Mouse (Mus musculus): ENCODE data around the gene Mob1b. TPM values are rescaled to one million over a fixed set of nuclear protein-coding genes. Genes with fewer than 3 reads are reported as not detected.

Mob1b gene
- total RNA-seq (2012; rRNA removed) = 7.0 and 7.6 TPM in 2 replicates
- 11.9 and 13.0 TPM in 2 replicates for total RNA-seq (2014; rRNA removed)
- polyA plus RNA-seq (2012; ENCODE audit: insufficient read length, low read depth) = 9.0 and 10.5 TPM in 2 replicates

DNA sequence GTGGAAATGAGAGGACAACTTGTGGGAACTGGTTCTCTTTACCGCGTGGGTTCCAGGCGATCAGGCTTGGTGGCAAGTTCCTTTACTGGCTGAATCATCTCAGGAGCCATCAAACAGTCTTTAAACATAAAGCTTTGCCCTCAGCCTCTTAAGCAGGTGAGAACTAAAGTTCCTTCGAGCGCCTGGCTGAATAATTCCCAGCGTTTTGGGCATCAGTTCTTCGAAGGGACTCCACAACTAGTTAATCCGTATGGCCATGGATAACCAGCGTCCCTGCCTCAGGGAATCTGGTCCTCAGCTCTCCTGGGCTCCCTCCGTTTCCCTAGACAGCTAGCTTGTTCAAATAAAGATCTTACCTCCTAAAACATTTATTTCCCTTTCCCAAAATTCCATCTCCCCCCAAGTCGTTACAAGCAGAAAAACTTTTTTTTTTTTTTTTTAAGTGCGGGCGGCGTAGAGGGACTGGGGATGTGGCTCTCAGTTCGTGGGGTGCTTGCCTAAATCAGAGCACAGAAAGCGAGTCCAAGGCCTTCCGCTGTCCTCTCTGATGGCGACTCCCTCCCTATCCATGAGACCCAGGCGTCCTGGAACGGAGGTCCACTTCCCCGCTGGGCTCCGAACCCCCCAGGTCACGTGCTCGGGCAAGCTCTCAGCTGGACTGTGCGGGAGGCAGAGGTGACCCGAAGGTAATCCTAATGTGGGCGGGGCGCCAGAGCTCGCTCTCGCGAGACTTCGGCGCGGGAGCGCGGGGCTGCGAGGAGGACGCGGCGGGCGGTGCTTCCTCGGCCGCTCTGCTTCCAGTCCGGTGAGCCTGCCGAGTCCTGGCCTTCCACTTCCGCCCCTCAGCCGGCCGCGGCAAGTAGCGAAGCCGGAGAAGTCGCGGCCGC is at the start of gene Mob1b:
TSS of gene Mob1b (plus strand) at position 740 of the 887 bp plus-strand sequence.
- Histone ChIP-seq H3K27me3 (replicated peaks) (no peaks in the 10 kb centered on the region), H3K4me2 (ENCODE audit: insufficient read depth, low read depth, poor library complexity, severe bottlenecking) (peak within 1 kb of the TSS; percentile 72), H3K4me3 (replicated peaks in 1 of 3; ENCODE audit: low read depth in 2 of 3, low read length in 2 of 3, poor library complexity in 1 of 3) (peak within 1 kb of the TSS; percentile 76 to 100 (median 99)), H3K9ac (ENCODE audit: insufficient read depth, low read depth) (peak within 1 kb of the TSS; percentile 99), H3K79me2 (replicated peaks; ENCODE audit: control insufficient read depth, extremely low read depth, insufficient read depth, poor library complexity, severe bottlenecking) (peaks cover 27% of the 10 kb centered on the region), H3K9me3 (replicated peaks; ENCODE audit: low read length) (no peaks in the 10 kb centered on the region), H3K36me3 (replicated peaks in 1 of 2; ENCODE audit: control insufficient read depth in 1 of 2, insufficient read depth in 1 of 2, low read length in 1 of 2) (peaks cover 0 to 10% of the 10 kb centered on the region in 2 experiments), H3K27ac (ENCODE audit: insufficient read depth, low read depth) (peak within 1 kb of the TSS; percentile 41; the same call in 1 of the 2 replicates), H3K4me1 (ENCODE audit: control insufficient read depth in 1 of 2, insufficient read depth in 2 of 2) (peaks cover 15 to 51% of the 10 kb centered on the region in 2 experiments)
- TF ChIP-seq GABPA (IDR thresholded peaks at IDR 0.05; ENCODE audit: insufficient replicate concordance, low read depth, low read length) = no peak
- TF ChIP-seq TBP (conservative IDR thresholded peaks at IDR 0.05; ENCODE audit: low read depth, low read length) = peak; percentile 92
- TF ChIP-seq BHLHE40 (IDR thresholded peaks at IDR 0.05; ENCODE audit: low read depth, low read length) = peak; percentile 96
- peak; percentile 80 for TF ChIP-seq ZNF384 (IDR thresholded peaks at IDR 0.05; ENCODE audit: low read depth, low read length)
- peak; percentile 87 for TF ChIP-seq MXI1 (IDR thresholded peaks at IDR 0.05; ENCODE audit: low read depth, low read length)
- TF ChIP-seq POLR2AphosphoS2 (IDR thresholded peaks at IDR 0.05; ENCODE audit: low read depth, low read length) = 0 out of 2 replicates have a peak, but pooled peaks have one; percentile 81
- TF ChIP-seq HCFC1 (IDR thresholded peaks at IDR 0.05; ENCODE audit: low read depth, low read length) = peak; percentile 71
- no peak for TF ChIP-seq JUN (IDR thresholded peaks at IDR 0.05; ENCODE audit: insufficient read depth, low read depth, low read length)
- TF ChIP-seq RAD21 (IDR thresholded peaks at IDR 0.05; ENCODE audit: low read depth, low read length) = no peak
- peak; percentile 51 for TF ChIP-seq SIN3A (IDR thresholded peaks at IDR 0.05; ENCODE audit: low read length)
- TF ChIP-seq MAZ (IDR thresholded peaks at IDR 0.05; ENCODE audit: low read depth, low read length) = no peak
- TF ChIP-seq ELF1 (IDR thresholded peaks at IDR 0.05; ENCODE audit: low read depth, low read length) = peak; percentile 85
- TF ChIP-seq RCOR1 (conservative IDR thresholded peaks at IDR 0.05; ENCODE audit: low read depth, low read length) = no peak
- peak; percentile 57 for TF ChIP-seq ETS1 (conservative IDR thresholded peaks at IDR 0.05; ENCODE audit: low read depth, low read length)
- no peak for TF ChIP-seq CHD1 (IDR thresholded peaks at IDR 0.05; ENCODE audit: low read depth, low read length)
- TF ChIP-seq MAX (IDR thresholded peaks at IDR 0.05; ENCODE audit: low read length) = peak; percentile 93
- TF ChIP-seq USF1 (IDR thresholded peaks at IDR 0.05; ENCODE audit: low read depth, low read length) = peak; percentile 91
- TF ChIP-seq TCF12 (IDR thresholded peaks at IDR 0.05; ENCODE audit: low read depth, low read length) = peak; percentile 91
- no peak for TF ChIP-seq ZC3H11A (IDR thresholded peaks at IDR 0.05; ENCODE audit: low read depth, low read length)
- TF ChIP-seq KAT2A (IDR thresholded peaks at IDR 0.05; ENCODE audit: insufficient replicate concordance, low read length) = no peak
- peak; percentile 99 for TF ChIP-seq CHD2 (IDR thresholded peaks at IDR 0.05; ENCODE audit: low read length)
- peak; percentile 80 for TF ChIP-seq USF2 (conservative IDR thresholded peaks at IDR 0.05; ENCODE audit: low read depth, low read length)
- TF ChIP-seq CTCF (conservative IDR thresholded peaks at IDR 0.05 in 1 of 2, IDR thresholded peaks at IDR 0.05 in 1 of 2; ENCODE audit: low read depth in 2 of 2, low read length in 2 of 2) = no peak
- peak; percentile 92 for TF ChIP-seq NELFE (IDR thresholded peaks at IDR 0.05; ENCODE audit: low read depth, low read length)
- TF ChIP-seq MAFK (IDR thresholded peaks at IDR 0.05; ENCODE audit: insufficient replicate concordance, low read length) = no peak
- no peak for TF ChIP-seq PAX5 (IDR thresholded peaks at IDR 0.05; ENCODE audit: low read length)
- TF ChIP-seq MEF2A (IDR thresholded peaks at IDR 0.05; ENCODE audit: borderline replicate concordance, low read depth, low read length) = peak; percentile 13; the same call in 1 of the 2 replicates
- no peak for TF ChIP-seq EP300 (IDR thresholded peaks at IDR 0.05; ENCODE audit: low read length)
- peak; percentile 30; the same call in 1 of the 2 replicates for TF ChIP-seq IRF4 (IDR thresholded peaks at IDR 0.05; ENCODE audit: low read depth, low read length)
- peak; percentile 95 for TF ChIP-seq ZMIZ1 (IDR thresholded peaks at IDR 0.05; ENCODE audit: low read depth, low read length)
- peak; percentile 49; the same call in 1 of the 2 replicates for TF ChIP-seq MYC (IDR thresholded peaks at IDR 0.05; ENCODE audit: low read depth, low read length)
- peak; percentile 71 for TF ChIP-seq UBTF (IDR thresholded peaks at IDR 0.05; ENCODE audit: low read depth, low read length)
- peak; percentile 43; the same call in 1 of the 2 replicates for TF ChIP-seq NRF1 (IDR thresholded peaks at IDR 0.05; ENCODE audit: low read depth, low read length)
- TF ChIP-seq POLR2A (IDR thresholded peaks at IDR 0.05; ENCODE audit: low read depth, low read length) = peak; percentile 95
- TF ChIP-seq E2F4 (IDR thresholded peaks at IDR 0.05; ENCODE audit: insufficient replicate concordance, low read depth, low read length) = no peak
- TF ChIP-seq SMC3 (IDR thresholded peaks at IDR 0.05; ENCODE audit: low read depth, low read length) = no peak
- TF ChIP-seq JUND (conservative IDR thresholded peaks at IDR 0.05; ENCODE audit: low read depth, low read length) = no peak
- TF ChIP-seq ZKSCAN1 (IDR thresholded peaks at IDR 0.05; ENCODE audit: borderline replicate concordance, low read depth, low read length) = no peak
- in situ Hi-C loops (cut with MboI; ENCODE audit: low pct_ligation_motif_present, low pct_unique_long_range_greater_than_20kb, low sequenced_read_pairs) = no loop called here
- dilution Hi-C loops (cut with MboI; ENCODE audit: extremely low pct_ligation_motif_present, extremely low pct_unique_long_range_greater_than_20kb, low sequenced_read_pairs) = no loop called here
- peak; percentile 88 for DNase-seq (ENCODE audit: extremely low read depth)

All from CH12.LX (cell line).